Mouse (Mus musculus) liver, postnatal 0 days (tissue): Measurements from ENCODE around the gene Ankrd60.

Experiments used
- CTCF ChIP-seq: sonication (generic); IDR thresholded peaks from 2 replicates; pipeline ENCODE4 v1.5.1; 2016; ENCODE audit warnings: antibody characterized with exemption, low read depth
- EP300 ChIP-seq: IDR thresholded peaks from 2 replicates; pipeline ENCODE4 v1.6.1; 2016; ENCODE audit warnings: antibody characterized with exemption, low read depth, mild to moderate bottlenecking

GRCm38 (mm10) chr2:173558754-173559396 lies 19.3 kb downstream of the Ankrd60 start:
- TF ChIP-seq EP300, result no peak
- TF ChIP-seq CTCF, result no peak
